Mouse (Mus musculus) cerebellum, adult 18-20 months (tissue): ENCODE data around the gene Txndc11.
A peak's percentile ranks its signal among the peaks of the same experiment; 100 is the strongest.

Experiments used
- DNase-seq, 2 experiments: peaks; one replicate each; pipeline ENCODE4 v3.0.0; 2021

The Txndc11 gene

DNA sequence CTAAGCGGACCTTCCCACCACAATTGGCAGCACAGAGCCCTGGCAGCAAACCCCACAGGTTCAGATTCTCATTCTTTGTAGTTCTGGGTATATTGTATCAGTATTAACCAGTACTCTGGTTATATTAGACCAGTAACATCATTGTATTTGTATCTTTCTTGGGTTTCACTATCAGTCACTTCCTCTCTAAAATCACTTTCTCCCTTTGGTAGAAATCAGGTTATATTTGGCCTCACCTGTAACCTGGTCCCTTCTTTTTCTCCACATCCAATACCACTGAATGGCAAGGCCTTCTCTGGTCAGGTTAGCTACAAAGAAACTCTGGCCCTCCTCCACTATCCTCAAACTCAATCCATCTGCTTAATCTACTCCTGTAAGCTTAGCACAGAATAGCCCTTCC lies 29.5 kb downstream of the Txndc11 start:
- no peak for DNase-seq

DNA sequence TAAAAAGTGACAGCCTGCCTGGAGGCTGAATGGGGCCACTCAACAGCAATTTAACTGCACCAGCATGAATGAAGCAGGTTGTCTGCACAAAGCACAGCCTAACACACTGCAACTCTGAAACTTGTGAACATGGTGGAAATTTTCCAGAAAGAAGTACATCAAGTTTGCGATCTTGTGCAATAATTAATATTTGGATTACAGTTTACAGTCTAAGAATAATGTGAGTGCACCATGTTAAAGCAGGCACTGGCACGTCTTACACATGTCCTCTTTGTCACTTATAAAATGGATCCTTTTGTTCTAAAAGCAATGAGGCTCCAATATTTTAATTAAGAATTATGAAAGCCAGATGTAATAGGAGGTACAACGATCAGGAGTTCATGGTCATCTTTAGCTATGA lies 37.1 kb downstream of the Txndc11 start:
- no peak for DNase-seq

DNA sequence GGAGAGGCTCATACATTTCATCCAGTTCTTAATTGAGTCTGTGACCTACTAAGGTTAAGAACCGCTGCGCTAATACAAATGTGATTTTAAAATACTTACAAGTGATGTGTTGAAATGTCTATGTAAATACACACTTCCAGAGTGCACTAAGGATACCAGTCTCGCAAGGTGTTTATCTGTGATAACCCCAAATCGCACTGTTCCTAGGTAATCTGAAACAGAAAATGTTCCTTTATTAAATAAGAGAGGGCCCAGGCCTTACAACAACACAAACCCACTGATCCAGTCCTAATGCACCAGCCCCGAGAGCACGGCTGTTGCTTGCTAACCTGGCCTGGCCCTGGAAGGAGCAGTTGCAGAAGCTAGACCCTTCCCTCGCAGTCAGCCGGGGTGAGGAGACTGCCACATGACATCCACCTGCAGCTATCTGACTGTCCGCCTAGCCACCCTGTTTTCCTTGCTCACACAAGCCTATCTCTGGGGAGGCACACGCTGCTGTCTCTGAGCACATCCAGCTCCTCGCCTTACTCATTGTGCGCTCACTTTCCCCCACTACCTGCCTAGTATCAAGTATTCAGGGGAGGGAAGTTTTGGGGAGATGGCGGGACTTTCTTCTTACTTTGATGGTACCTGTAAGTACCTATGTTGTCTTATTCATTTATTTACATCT lies 40.6 kb downstream of the Txndc11 start:
- DNase-seq: no peak

DNA sequence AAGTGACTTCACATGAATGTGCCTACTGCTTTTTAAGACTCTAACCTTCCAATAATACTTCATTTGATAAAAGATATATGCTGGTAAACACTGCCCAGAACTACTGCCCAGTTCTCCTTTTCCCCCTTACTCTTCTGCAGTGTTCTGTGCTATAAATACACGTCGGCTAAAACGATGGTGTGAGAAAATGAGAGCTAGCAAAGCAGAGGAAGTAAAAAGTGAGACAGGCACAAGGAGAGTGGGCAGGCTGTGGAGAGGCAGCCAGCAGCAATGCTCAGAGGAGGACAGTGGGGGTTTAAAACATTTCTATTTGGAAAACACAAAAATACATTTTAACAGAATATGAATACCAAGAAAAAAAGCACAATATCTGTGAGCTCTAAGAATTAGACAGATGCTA lies 41.9 kb downstream of the Txndc11 start:
- no peak for DNase-seq

DNA sequence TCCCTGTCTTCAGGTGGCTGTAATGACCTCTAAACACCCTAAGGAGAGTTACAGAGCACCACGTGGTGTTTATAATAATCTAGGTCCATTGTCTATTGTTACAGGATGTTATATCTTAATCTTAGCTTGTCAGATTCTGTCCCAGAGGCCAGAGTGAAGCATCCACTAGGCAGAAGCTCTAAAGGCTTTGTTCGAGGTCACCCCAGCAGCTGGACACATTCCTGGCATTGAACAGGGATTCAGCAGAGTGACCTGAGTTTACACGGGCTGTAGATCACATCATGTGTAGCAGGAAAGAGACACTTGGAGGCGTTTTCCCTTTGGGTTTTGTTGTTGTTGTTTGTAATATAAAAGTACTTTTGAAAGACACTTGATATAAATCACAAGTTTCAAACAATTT lies 42.4 kb downstream of the Txndc11 start:
- DNase-seq: no peak

DNA sequence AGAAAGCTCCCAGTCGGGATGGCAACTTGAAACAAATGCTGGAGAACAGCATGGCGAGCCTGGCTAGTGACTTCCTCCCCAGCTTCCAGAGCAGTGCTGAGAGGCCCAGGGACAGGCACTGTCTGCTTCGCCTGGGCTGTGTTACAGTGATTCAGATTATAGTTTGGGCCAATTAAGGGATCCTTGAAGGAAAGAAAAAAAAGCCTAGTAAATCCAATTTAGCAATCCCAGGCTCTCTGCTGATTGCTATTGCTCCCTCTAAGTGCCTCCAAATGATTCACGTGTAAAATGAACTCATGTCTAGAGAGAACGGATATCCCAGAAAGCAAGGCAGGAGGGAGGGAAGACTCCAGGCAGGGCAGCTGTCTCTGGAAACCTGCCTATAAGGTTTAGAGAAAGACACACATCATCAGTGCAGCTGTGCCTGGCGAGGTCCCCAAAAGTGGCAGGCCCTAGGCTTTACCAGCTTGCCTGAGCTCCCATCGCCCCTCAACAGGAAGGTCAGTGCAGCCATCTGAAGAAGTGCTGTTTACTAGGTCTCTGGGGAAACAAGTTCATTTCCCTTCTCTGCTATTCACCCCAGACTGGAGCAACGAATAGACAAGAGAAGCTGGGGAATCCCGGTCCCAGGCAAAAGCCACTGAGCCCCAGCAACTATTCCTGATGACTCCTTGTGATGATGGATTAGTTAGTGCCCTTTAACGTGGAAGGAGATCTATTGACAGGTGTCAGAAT lies 43.4 kb downstream of the Txndc11 start:
- no peak for DNase-seq

DNA sequence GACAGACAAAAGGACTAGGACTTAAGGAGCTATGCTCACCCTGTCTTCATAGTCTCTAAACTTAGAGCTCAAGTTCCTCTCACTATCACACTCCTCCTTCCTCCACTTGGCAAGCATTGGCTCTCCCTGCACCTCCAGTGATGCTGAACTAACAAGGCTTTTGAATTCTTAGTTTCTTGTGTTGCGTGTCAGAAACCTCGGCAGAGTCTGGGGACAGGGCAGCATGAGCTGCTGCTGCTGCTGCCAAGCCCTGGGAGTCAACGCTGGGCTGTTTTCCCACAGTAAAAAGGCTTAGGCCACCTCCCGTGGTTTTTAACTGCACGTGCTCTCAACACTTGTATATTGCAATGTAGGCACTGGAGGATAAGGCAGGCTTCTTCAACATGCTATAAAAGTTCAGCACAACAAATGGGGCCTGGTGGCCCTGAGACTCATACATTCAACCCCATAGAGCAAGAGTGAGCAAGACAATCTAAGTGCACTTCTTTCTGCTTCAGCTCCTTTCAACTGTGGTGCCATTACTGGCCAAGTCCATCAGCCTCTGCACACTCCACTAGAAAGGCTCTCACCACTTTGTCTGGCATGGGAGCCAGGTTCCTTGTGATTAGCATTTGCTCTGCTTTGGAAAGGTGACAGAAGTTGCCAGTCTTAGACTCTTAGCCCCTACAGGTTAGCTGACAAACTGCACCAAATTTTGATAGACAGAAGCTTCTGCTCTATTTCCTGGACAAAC lies 47.4 kb downstream of the Txndc11 start:
- DNase-seq: peak; percentile 29 to 39

DNA sequence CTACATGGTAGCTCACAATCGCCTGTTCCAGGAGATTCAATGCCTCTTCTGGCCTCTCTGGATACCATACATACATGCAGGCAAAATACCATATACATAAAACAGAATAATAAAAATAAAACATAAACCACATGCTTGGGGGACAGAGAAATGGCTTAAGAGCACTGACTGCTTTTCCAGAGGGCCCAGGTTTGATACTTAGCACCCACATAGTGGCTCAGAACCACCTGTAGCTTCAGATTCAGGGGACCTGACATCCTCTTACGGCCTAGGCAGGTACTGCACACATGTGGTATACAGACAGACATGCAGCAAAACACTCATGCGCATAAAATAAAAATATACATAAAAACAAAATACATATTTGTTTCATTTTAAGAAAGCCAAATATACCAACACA lies 48.2 kb downstream of the Txndc11 start:
- no peak for DNase-seq

DNA sequence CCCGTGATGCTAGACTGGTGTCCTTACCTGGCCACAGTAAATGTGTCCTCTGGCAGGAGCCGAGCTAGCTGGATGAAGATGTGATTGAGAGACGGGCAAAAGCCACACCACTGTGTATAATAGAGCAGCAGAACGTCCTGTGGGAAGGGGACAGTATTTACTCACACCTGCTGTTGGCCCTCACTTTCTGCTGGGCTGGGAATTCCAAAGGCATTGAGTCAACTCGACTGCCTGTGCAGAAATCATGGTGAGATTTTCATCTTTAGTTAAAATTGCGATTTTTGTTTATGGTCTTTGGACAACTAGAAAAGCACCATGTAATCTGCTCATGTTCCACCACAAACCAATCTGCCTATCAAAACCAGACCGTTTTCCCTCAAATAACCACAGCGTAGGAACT lies 50.3 kb downstream of the Txndc11 start:
- DNase-seq: no peak

DNA sequence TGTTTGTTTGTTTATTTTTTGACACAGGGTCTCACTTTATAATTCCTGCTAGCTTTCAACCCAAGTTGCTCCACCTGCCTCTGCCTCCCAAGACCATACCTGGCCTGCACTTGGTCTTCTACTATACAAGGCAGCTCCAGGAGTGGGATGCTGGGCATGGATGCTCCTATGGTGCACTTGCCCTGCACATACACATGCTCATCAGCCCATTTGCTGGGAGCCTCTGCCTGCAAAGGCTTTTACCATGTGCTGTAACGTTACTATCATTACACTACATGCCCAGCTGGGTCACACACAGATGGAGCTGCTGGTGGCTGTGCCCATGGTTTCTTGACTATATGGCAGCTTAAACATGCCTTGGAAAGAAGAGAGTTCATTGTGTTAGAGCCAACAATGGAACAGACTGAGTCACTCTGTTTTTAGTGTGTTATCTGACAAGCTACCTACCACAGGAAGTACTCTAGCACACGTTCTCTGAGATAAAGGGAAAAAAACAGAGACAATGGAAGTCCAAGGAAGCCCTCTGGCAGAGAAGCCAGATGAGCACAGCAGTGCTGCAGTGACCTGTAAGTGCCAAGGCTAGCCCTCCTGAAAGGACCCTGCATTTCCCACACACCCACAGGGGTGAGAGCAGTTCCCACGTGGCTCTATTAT lies 56.1 kb downstream of the Txndc11 start:
- DNase-seq: no peak

DNA sequence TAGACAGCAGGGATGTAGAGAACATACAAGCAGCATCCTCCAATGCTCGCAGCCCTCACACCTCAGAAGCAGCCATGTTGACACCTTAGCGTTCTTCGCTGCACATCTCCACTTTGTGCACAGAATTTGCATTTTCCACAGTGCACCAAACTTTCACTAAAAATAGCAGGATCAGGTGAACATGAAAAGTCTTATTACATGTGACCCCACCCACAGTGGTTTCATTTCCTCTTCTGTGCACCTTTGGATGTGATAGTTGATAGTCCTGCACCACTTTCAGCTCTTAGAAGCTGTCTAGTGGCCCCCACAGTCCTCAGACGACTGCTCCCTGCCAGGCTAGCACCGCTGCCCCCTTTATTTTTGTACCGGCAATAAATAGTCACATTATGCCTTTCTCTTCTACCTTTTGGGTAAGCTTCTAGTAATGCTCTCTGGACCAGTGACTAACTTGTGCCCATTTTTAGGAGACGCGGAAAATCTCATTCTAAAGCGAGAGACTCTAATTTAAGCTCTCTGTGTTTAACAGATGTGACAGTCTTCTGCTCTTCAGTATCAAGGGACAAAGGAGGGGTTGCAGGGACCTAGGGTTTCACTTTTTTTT lies 56.7 kb downstream of the Txndc11 start:
- no peak for DNase-seq

DNA sequence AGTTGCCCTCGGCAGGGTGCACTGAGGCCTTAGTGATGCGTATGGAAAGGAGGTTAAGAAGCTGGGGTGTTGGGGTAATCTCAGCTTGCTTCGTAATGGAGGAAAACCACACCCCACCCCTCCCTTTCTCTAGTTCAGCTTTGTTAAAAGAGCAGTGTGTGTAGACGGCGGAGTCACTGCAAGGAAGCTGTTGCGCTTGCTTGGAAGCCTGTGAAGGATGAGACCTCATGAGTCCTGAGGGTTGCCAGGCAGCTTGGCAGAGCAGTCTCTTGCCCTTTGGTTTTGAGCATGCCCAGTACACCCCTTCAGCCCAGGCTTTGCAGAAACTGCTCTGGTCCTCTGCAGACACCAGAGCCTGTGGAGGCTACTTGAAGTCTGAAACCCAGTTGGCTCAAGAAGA lies 61.4 kb downstream of the Txndc11 start:
- peak; percentile 39 to 53 for DNase-seq

DNA sequence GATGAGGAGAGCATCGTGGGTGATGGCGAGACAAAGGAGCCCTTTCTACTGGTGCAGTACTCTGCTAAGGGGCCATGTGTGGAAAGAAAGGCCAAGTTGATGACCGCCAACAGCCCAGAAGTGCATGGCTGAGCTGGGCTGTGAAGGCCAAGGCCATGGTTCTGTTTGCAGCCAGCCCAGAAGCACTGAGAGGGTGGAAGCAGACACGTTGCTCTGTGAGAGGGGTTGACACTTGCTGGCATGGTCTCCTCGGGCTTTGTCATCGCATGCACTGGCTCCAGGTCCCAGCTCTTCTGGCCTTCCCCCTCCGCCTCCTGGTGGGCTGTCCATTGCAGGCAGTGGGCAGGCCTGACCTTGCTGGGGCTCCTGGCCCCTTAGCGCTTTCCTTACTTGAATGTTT lies 62.0 kb downstream of the Txndc11 start:
- peak in 1 of 2 experiments; percentile 29 for DNase-seq

DNA sequence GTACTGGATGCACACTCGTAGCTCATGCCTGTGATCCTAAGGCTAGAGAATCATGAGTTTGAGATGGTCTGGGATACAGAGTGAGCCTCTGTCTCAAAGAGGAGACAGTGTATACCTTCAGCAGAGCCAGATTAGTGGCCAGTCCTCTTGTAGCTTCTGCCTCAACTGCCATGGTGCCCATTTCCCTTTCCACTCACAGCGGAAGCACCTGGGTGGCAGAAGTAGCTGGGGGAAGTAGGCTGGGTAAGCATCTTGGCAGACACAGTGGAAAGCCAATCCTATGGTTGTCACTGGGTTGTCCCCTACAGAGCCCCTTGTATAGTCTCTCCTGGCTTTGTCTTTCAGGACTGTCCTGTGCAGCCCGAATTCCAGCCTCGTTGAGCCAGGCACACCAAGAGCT lies 62.6 kb downstream of the Txndc11 start:
- no peak for DNase-seq

DNA sequence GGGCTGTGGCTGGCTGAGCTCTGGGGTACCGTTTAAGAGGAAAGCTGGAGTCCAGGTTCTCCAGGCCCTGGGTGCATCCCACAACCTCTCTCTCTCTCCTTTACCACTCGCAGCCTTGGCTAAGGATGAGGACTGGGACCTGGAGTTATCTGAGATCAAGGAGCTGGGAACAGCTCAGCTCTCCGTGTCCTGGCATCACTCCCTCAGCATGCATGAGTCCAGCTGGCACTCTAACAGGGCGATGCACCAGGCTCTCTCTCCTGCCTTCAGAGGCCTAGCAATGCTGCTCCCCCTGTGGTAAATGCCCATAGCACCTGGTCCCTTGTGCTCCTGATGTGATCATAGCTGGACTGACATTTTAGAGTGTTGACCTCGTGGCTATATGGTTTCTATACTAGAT lies 63.3 kb downstream of the Txndc11 start:
- peak; percentile 88 to 94 for DNase-seq

DNA sequence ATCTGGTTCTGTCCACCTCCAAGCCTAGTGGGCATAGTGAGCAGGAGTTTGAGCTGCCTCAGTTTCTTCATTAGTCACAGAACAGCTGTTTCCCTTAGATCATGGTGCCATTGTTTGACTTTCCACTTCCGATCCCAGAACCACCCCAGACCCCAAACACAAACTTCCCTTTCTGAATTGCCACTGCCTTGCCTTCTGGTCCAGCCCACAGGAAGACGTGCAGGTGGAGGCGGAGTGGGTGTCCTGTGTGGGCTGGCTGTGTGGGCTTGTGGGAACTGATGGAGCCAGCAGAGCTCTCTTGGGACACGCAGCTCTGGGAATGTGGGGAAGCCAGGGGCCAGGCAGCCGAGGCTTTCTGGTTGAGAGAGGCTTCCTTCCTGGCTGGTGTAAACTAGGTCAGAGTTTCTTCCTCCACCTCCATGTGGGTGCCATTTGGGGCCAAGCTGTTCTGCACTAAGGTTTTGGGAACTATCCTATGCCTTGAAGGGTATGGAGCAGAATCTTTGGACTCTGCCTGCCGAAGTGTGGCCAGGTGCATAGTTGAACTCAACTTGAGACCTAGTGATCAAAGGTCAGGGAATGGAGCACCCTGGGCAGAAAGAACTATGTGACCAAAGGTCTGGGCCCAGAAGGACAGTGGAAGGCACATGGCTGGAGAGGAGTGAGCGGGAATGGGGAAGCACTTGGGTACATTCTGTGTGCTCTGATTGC lies 64.6 kb downstream of the Txndc11 start:
- no peak for DNase-seq

DNA sequence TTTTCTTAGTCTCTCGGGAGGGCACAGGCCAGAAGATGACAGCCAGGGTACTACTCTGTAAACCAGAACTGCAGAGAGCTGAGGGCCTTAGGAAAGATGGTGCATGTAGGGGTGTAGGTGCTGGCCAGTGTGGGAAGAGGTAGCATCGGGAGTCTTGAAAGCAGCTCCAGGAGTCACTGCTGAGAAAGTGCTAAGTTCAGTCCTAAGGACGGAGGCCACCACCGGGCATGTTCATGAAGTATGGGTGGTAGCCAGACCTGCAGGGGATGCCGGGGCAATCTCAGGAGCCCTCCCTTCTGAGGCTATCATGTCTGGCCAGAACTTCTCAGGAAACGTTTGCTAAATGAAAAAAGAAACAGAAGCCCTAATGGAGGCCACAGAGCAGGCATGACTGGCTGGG lies 65.2 kb downstream of the Txndc11 start:
- DNase-seq: no peak

DNA sequence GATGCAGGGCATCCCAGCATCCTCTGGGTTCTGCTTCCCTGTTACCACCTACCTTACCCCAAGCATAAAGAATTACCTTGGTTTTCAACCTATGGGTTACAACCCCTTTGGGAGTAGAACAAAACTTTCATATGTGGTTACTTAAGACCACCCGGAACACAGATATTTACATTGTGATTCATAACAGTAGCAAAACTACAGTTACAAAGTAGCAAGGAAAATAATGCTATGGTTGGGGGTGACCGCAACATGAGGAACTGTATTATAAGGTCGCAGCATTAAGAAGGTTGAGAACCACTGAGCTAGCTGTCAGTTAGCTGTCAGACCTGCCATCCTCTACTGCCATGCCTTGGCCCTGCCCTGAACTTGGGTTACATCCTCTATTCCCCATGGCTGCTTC lies 65.8 kb downstream of the Txndc11 start:
- DNase-seq: no peak

DNA sequence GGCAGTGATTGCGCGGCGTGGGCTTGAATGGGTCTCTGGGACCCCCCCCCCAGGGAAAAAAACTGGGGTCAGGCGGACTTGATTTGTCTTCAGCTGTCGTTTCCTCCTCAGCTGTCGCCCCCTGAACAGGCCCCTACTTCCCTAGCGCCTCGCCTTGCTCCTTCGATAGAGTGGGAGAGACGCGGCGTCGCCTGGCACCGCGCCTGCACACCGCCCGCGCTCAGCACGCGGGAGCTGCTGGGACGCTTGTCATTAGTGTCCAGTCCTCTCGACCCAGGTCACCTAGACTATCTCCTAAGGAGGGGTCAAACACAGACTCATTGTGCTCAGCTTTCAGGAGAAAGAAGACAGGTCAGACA lies 67.6 kb downstream of the Txndc11 start:
- peak; percentile 66 to 79 for DNase-seq

DNA sequence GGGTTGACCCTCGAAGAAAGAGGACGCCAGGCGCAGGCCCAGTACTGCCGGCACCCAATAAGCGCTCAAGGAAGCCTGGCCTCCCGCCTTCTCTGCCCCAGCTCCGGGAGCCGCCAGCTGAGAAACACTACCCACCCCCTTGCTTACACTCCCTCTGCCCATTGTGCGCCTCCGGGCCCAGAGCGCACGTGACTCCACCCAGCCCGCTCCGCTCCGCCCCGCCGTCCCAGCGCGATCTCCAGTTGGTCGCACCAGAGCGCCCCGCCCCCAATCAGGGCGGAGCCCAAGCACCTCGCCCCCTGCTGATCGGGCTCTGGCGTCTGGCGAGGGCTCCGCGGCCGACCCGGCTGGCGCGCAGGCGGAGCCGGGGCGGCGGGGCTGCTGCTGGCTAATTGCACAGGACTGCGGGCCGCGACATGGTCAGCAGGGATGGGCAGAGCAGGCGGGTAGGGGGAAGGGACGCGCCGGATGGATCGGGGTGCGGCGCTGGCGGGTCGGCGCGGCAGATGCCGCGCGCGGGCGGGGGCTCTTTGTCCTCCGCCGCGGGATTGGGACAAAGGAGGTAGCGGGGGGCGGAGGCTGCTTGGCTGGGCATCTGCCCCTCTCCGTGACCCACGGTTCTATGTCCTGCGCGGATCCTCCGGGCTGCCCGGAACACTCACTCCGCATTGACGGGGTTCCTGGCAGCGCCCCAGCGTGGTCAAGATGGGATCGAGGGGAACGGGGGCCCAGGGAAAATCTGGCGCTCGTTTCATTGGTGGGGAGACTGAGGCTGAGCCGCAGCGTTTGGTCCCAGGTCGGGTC lies 68.2 kb downstream of the Txndc11 start, which contains the start of gene Litaf:
Litaf (minus strand) TSS at position 129 of the 804 bp plus-strand sequence.
- DNase-seq: peak; percentile 97 to 99

DNA sequence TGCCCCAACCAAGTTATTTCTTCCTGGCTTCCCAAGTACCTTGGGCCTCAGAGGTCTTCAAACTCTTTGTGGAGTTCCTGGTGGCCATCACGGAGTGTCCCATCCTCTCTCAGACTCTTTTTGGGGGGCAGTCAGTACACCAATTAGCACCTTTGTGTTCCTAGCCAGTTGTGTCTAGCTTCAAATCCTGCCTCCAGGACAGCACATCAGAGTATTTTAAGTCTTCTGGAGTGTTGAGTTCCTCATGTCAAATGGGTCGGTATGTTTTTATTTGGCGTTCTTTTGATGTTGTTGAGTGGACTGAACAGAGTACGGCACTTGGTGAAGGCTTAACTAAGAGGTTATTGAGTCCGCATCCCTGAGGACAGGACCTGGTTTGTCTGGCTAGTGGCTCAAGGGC lies 69.0 kb downstream of the Txndc11 start:
- peak in 1 of 2 experiments; percentile 14 for DNase-seq

DNA sequence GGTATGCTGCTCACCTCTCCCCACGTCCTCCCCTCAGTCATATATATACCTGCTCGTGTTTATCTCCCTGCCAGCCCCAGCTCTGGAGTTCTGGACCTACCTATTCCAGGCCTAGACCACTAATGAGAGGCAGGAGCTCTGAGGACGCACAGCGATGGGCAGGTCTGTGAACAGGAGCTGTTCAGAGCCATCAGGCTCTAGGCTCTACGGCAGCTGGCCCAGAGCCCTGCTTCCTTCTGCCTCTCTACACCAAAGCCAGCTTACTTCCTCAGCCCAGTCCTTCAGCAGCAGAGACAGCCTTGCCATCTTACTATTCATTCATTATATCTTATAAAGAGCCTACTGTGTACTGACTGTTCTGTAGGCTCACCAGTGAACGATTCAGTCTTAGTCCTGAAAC lies 69.7 kb downstream of the Txndc11 start:
- no peak for DNase-seq
